Mouse (Mus musculus) liver, embryonic 14.5 days (tissue): ENCODE results near the gene Grk2. TPM values are rescaled to one million over a fixed set of nuclear protein-coding genes. Genes with fewer than 3 reads are reported as not detected.

Experiments
- ATAC-seq: fragments of 200-750 bp; cut with Nextera tagmentation; 2 replicates; pipeline ENCODE4 v1.8.0; 2017; ENCODE audit warnings: moderate number of reproducible peaks, mild to moderate bottlenecking, moderate library complexity; ENCODE audit not compliant: insufficient read depth
- DNase-seq, 3 experiments: peaks; one replicate each; pipeline ENCODE4 v3.0.0-alpha.2; 2012 to 2013; ENCODE audit warnings: low read depth in 3 of 3, low spot score in 3 of 3
- H3K27ac ChIP-seq: fragments of 300-500 bp; sonication (generic); 2 replicates; pipeline ENCODE4 v1.5.1; 2014; ENCODE audit warnings: moderate library complexity, mild to moderate bottlenecking, control low read depth, inconsistent platforms
- H3K27me3 ChIP-seq: fragments of 300-500 bp; sonication (generic); 2 replicates; pipeline ENCODE4 v1.6.1; 2014; ENCODE audit warnings: mild to moderate bottlenecking, low read length, moderate library complexity; ENCODE audit not compliant: control insufficient read depth, insufficient read depth
- H3K36me3 ChIP-seq: fragments of 300-500 bp; sonication (generic); replicated peaks from 2 replicates; pipeline ENCODE4 v1.6.1; 2014; ENCODE audit warnings: low read depth; ENCODE audit not compliant: control insufficient read depth, insufficient read depth
- H3K4me1 ChIP-seq, 2 experiments: fragments of 200-500 bp in 1 of 2; fragments of 300-500 bp in 1 of 2; sonication (generic) in 1 of 2; replicated peaks; 2 replicates each; pipeline ENCODE4 v1.6.1; 2012 to 2014; ENCODE audit warnings: antibody characterized with exemption in 1 of 2, inconsistent platforms in 1 of 2, low read length in 1 of 2; ENCODE audit not compliant: control insufficient read depth in 2 of 2, insufficient read depth in 2 of 2
- H3K4me2 ChIP-seq: fragments of 300-500 bp; sonication (generic); 2 replicates; pipeline ENCODE4 v1.6.1; 2014; ENCODE audit warnings: low read depth, mild to moderate bottlenecking, control low read depth, moderate library complexity
- H3K4me3 ChIP-seq, 2 experiments: fragments of 200-500 bp in 1 of 2; fragments of 300-500 bp in 1 of 2; sonication (generic) in 1 of 2; 2 replicates each; pipeline ENCODE4 v1.5.1; 2012 to 2014; ENCODE audit warnings: low read depth in 2 of 2, low read length in 2 of 2, mild to moderate bottlenecking in 2 of 2, control low read depth in 1 of 2, inconsistent platforms in 1 of 2, moderate library complexity in 1 of 2; ENCODE audit not compliant: insufficient read depth in 1 of 2
- H3K9ac ChIP-seq: fragments of 300-500 bp; sonication (generic); replicated peaks from 2 replicates; pipeline ENCODE4 v1.6.1; 2014; ENCODE audit warnings: mild to moderate bottlenecking, control low read depth, moderate library complexity
- H3K9me3 ChIP-seq: fragments of 300-500 bp; sonication (generic); 2 replicates; pipeline ENCODE4 v1.6.1; 2016; ENCODE audit warnings: low read length, mixed read lengths; ENCODE audit not compliant: control insufficient read depth
- CTCF ChIP-seq: IDR thresholded peaks from 2 replicates; pipeline ENCODE4 v1.5.1; 2016; ENCODE audit warnings: antibody characterized with exemption, low read depth, control low read depth
- EP300 ChIP-seq: IDR thresholded peaks from 2 replicates; pipeline ENCODE4 v1.6.1; 2016; ENCODE audit warnings: antibody characterized with exemption, low read depth
- WGBS: fragments of 180-500 bp; shearing (Covaris S2); extraction: QIAGEN DNeasy Blood & Tissue Kit; methylation state at CpG from one replicate; pipeline ENCODE4 v1.1.7; 2014; ENCODE audit not compliant: insufficient replicate concordance; 5-methylcytosine and 5-hydroxymethylcytosine counted together
- polyA plus RNA-seq, 2 experiments: library from polyadenylated mRNA; depleted of rRNA in 1 of 2; stranded (reverse) in 1 of 2; unstranded in 1 of 2; fragments of >200 nt; fragmentation: Nextera tagmentation in 1 of 2; extraction: Ambion mirVana in 1 of 2; gene quantifications; 2 replicates each; pipeline versions ENCODE4 v1.2.1 to v1.2.3; 2012 to 2014

Gene Grk2
- polyA plus RNA-seq (2012; rRNA removed) = 23.9 and 26.0 TPM in 2 replicates
- 9.4 and 10.8 TPM in 2 replicates for polyA plus RNA-seq (2014; fragmentation: Nextera tagmentation; extraction: Ambion mirVana)

DNA sequence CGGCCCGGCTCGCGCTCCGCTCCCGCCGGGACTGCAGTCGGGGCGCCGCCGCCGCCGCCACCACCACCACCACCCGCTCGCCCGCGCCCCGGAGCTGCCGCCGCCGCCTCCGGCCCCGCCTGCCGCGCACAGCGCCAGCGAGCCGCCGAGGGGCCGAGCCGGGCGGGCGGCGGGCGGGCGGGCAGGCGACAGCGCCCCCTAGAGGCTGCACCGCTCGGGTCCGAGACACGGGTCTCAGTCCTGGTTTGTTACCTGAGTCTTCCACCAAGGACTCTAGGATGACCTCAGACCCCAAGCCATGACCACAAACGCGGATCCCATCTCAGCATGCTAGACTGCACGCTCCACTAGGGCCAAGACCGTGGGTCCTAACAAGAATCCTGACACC, at the start of gene Grk2:
Gene Grk2 (minus strand): TSS at position 33 of the 388 bp plus-strand sequence.
- Histone ChIP-seq H3K9me3 (no peaks in the 10 kb centered on the region), H3K4me1 (peaks cover 7 to 34% of the 10 kb centered on the region in 2 experiments; a peak in 3 of 4 replicates), H3K27me3 (no peaks in the 10 kb centered on the region), H3K27ac (peak within 1 kb of the TSS; percentile 64), H3K36me3 (no peaks in the 10 kb centered on the region), H3K4me2 (peak within 1 kb of the TSS; percentile 89), H3K4me3 (peak within 1 kb of the TSS; percentile 96), H3K9ac (peak within 1 kb of the TSS; percentile 97)
- TF ChIP-seq EP300 (no peak), CTCF (peak; percentile 79)
- WGBS = 1% methylated on average over 31 of the region's 46 CpGs
- ATAC-seq = peak; percentile 80
- DNase-seq = peak; percentile 49 to 57 (median 53)

DNA sequence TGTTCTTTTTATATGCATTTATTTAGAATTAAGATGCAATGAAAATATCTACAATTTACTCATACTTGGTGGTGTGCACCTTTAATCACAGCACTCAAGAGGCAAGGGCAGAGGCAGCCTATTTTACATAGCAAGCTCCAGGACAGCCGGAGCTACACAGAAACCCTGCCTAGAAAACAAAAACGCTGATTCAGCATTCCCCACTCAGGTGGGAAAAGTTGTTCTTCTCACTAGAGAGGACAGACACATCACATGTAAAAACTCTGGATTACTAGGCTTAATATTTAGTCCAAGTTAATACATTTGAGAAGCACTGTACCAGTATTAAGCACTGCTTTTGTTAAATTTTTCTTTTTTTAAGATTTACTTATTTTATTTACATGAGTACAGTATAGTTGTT, 43.4 kb upstream of the Grk2 start:
- no peaks in the 10 kb centered on the region for H3K9me3 ChIP-seq
- no peak overlapping the region for H3K4me3 ChIP-seq
- H3K4me2 ChIP-seq = no peak overlapping the region
- no peak for ATAC-seq
- peaks cover 50% of the 10 kb centered on the region for H3K36me3 ChIP-seq
- H3K9ac ChIP-seq = no peak overlapping the region
- no peaks in the 10 kb centered on the region for H3K27me3 ChIP-seq
- DNase-seq = no peak
- no peak overlapping the region for H3K27ac ChIP-seq
- 71% methylated on average over 2 of the region's 2 CpGs for WGBS
- TF ChIP-seq EP300 (no peak), CTCF (no peak)
- H3K4me1 ChIP-seq = no peaks in the 10 kb centered on the region

DNA sequence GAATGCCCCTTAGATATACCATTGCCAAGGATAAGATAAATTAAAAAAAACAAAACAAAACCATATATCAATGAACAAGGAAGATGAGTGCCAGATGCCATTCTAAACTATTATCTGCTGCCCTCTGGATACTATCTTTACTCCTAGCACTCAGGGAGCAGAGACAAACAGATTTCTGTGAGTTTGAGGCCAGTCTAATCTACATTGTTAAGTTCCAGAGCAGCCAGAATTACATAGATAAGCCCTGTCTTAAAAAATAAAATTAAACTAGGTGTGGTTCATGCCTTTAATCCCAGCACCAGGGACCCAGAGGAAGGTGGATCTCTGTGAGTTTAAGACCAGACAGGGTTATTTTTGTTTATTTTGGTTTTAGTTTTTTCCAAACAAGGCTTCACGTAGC, 40.5 kb upstream of the Grk2 start:
- WGBS = 77% methylated on average over 1 of the region's 1 CpGs
- Histone ChIP-seq H3K4me2 (no peak overlapping the region), H3K9me3 (no peaks in the 10 kb centered on the region), H3K36me3 (peaks cover 53% of the 10 kb centered on the region), H3K27ac (no peak overlapping the region), H3K27me3 (no peaks in the 10 kb centered on the region), H3K4me3 (no peak overlapping the region), H3K9ac (no peak overlapping the region), H3K4me1 (no peaks in the 10 kb centered on the region)
- DNase-seq = no peak
- no peak for ATAC-seq
- TF ChIP-seq EP300 = no peak
- no peak for TF ChIP-seq CTCF

DNA sequence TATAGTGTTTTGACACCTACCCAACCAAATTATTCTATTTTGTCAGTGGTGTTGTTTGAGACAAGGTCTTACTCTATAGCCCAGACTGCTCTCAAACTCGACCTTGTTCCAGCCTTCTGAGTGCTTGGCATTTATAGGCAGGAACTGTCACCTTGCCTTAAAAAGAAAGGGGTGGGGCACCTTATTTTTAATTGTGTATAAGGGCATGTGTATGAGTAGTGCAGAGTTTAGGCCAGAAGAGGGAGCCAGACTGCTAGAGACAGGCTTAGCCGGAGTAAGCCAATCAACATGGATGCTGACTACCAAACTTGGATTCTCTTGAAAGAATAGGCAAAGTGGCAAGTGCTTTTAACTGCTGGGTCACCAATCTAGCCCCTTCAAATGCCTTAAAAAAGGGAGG, 32.1 kb upstream of the Grk2 start:
- Histone ChIP-seq H3K9ac (no peak overlapping the region), H3K4me1 (peaks cover 6 to 9% of the 10 kb centered on the region in 2 experiments; a peak in 3 of 4 replicates), H3K27ac (no peak overlapping the region), H3K4me2 (no peak overlapping the region), H3K27me3 (no peaks in the 10 kb centered on the region), H3K9me3 (no peaks in the 10 kb centered on the region), H3K36me3 (peaks cover 29% of the 10 kb centered on the region), H3K4me3 (no peak overlapping the region)
- WGBS = 18% methylated on average over 2 of the region's 2 CpGs
- no peak for ATAC-seq
- DNase-seq = peak; percentile 45 to 57 (median 49)
- no peak for TF ChIP-seq EP300
- peak; percentile 75 for TF ChIP-seq CTCF

DNA sequence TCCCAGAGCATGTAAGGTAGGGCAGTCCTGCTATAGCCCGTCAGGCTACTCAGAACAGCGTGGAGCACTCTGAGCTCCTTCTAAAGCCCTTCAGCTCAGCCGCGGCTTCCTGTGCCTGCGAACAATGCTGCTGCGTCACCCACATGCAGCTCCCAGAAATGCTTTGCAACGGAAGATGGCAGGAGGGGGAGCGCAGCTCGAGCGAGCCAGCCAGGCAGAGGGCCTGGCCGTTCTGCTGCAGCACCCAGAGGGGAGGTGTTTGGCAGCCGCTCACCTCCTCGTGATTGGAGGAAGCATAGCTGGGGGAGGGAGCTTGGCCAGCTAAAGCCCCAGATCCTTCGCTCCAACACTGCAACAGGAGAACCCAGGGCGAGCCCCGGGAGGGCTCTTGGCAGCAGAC, 27.8 kb upstream of the Grk2 start:
- Histone ChIP-seq H3K9me3 (no peaks in the 10 kb centered on the region), H3K9ac (peak overlapping the region; percentile 69), H3K27ac (peak overlapping the region; percentile 76), H3K36me3 (peaks cover 22% of the 10 kb centered on the region), H3K4me1 (peaks cover 17% of the 10 kb centered on the region in 2 experiments), H3K4me3 (peak overlapping the region; percentile 66 to 81), H3K4me2 (peak overlapping the region; percentile 80), H3K27me3 (no peaks in the 10 kb centered on the region)
- DNase-seq (peak; percentile 75 to 77 (median 77)), ATAC-seq (peak; percentile 94)
- TF ChIP-seq EP300 (no peak; the same call in 1 of the 2 replicates), CTCF (no peak; the same call in 1 of the 2 replicates)
- WGBS = under 1% methylated on average over 16 of the region's 16 CpGs
